Comparison of ENCODE assay signal across 20 mouse cellular contexts in genomic region chr12:76790446-76791084, GRCm38 (mm10). TPM values are rescaled to one million over a fixed set of nuclear protein-coding genes. Genes with fewer than 3 reads are reported as not detected.
DNase-seq lines count a peak whose midpoint lies in the region; ATAC-seq and TF ChIP-seq lines count a peak whose summit lies in the region.
"Had no signal": no experiment of that assay in that cellular context is flagged by ENCODE, and none has a peak within 500 bp of the region (broad histone marks: within the 10 kb centered on the region; RNA-seq: fewer than 3 reads in every experiment).

No protein-coding gene starts in this region.

- peak overlapping the region; percentile 93 for H3K27ac ChIP-seq in heart, embryonic 13.5 days (replicated peaks)
- H3K27ac ChIP-seq in left cerebral cortex, adult 2 months: peak overlapping the region; percentile 53
- H3K27ac ChIP-seq in liver, embryonic 11.5 days (ENCODE audit: low read depth, low read length): no peak overlapping the region
- H3K27ac ChIP-seq: embryonic facial prominence, embryonic 15.5 days; forebrain, embryonic 10.5 days; hindbrain, embryonic 15.5 days; midbrain, embryonic 10.5 days; stomach, embryonic 15.5 days had no signal

- peak overlapping the region; percentile 61 for H3K4me2 ChIP-seq in heart, embryonic 13.5 days
- H3K4me2 ChIP-seq in liver, embryonic 11.5 days: no peak overlapping the region
- H3K4me2 ChIP-seq: embryonic facial prominence, embryonic 15.5 days; hindbrain, embryonic 15.5 days; stomach, embryonic 15.5 days had no signal

- no peaks in the 10 kb centered on the region for H3K27me3 ChIP-seq in heart, embryonic 13.5 days (replicated peaks)
- H3K27me3 ChIP-seq in liver, embryonic 11.5 days (replicated peaks; ENCODE audit: control insufficient read depth, insufficient read depth, low read length): peaks cover 2% of the 10 kb centered on the region
- H3K27me3 ChIP-seq: embryonic facial prominence, embryonic 15.5 days; hindbrain, embryonic 15.5 days; stomach, embryonic 15.5 days had no signal

- H3K36me3 ChIP-seq in heart, embryonic 13.5 days: no peaks in the 10 kb centered on the region
- no peaks in the 10 kb centered on the region for H3K36me3 ChIP-seq in liver, embryonic 11.5 days (ENCODE audit: control insufficient read depth, insufficient read depth, low read length)
- H3K36me3 ChIP-seq: embryonic facial prominence, embryonic 15.5 days; forebrain, embryonic 10.5 days; hindbrain, embryonic 15.5 days; midbrain, embryonic 10.5 days; stomach, embryonic 15.5 days had no signal

- peak overlapping the region; percentile 61 for H3K9ac ChIP-seq in heart, embryonic 13.5 days
- H3K9ac ChIP-seq in liver, embryonic 11.5 days (ENCODE audit: low read depth, low read length): no peak overlapping the region
- H3K9ac ChIP-seq: embryonic facial prominence, embryonic 15.5 days; hindbrain, embryonic 15.5 days; stomach, embryonic 15.5 days had no signal

- no peak; the same call in 1 of the 2 replicates for ATAC-seq in heart, embryonic 13.5 days (ENCODE audit: extremely low read depth, insufficient number of reproducible peaks, low FRiP score, low TSS enrichment)
- peak; percentile 72 for ATAC-seq in megakaryocyte-erythroid progenitor cell, adult 5-6 weeks (replicated peaks; ENCODE audit: low FRiP score, low TSS enrichment, poor library complexity, severe bottlenecking)
- no peak for ATAC-seq in liver, embryonic 11.5 days (replicated peaks; ENCODE audit: low FRiP score)

- 9% methylated on average over 8 of the region's 8 CpGs for WGBS in heart, embryonic 13.5 days
- WGBS in liver, embryonic 11.5 days: 38% methylated on average over 8 of the region's 8 CpGs

- H3K4me3 ChIP-seq in heart, embryonic 13.5 days: no peak overlapping the region
- no peak overlapping the region for H3K4me3 ChIP-seq in left cerebral cortex, adult 2 months
- no peak overlapping the region for H3K4me3 ChIP-seq in liver, embryonic 11.5 days (ENCODE audit: low read depth, low read length)
- H3K4me3 ChIP-seq: embryonic facial prominence, embryonic 15.5 days; forebrain, embryonic 10.5 days; hindbrain, embryonic 15.5 days; midbrain, embryonic 10.5 days; stomach, embryonic 15.5 days had no signal

- no peak for DNase-seq in heart, adult 11 months
- DNase-seq in left cerebral cortex, adult 2 months (ENCODE audit: extremely low spot score in 1 of 2, low spot score in 2 of 2): no peak
- no peak for DNase-seq in left cerebral cortex, adult 9 months (ENCODE audit: low spot score in 2 of 2)
- peak; percentile 20 for DNase-seq in adipocyte (ENCODE audit: low spot score)
- no peak for DNase-seq in liver, embryonic 11.5 days (ENCODE audit: low spot score)
- DNase-seq: embryo, embryonic 11 days; kidney, adult 9 months; kidney, postnatal 36 days; lung, adult 18-20 months; right cerebral cortex, adult 18-20 months had no signal

- H3K9me3 ChIP-seq in heart, embryonic 13.5 days: no peaks in the 10 kb centered on the region
- H3K9me3 ChIP-seq in liver, embryonic 11.5 days (ENCODE audit: control insufficient read depth, low read length): no peaks in the 10 kb centered on the region
- H3K9me3 ChIP-seq: embryonic facial prominence, embryonic 15.5 days; forebrain, embryonic 10.5 days; hindbrain, embryonic 15.5 days; midbrain, embryonic 10.5 days; stomach, embryonic 15.5 days had no signal

- intact Hi-C loops in left cerebral cortex, adult 2 months (cut with DNase I): no loop called here

- TF ChIP-seq CTCF in left cerebral cortex, adult 2 months (IDR thresholded peaks at IDR 0.05): no peak

- H3K4me1 ChIP-seq in heart, embryonic 13.5 days: peaks cover 32% of the 10 kb centered on the region
- no peaks in the 10 kb centered on the region for H3K4me1 ChIP-seq in liver, embryonic 11.5 days (replicated peaks; ENCODE audit: control insufficient read depth, insufficient read depth, low read length)
- H3K4me1 ChIP-seq: embryonic facial prominence, embryonic 15.5 days; forebrain, embryonic 10.5 days; midbrain, embryonic 10.5 days had no signal

RNA-seq across cellular contexts. Expression of gene Gpx2, which starts 4.8 kb away (rescaled TPM):
- polyA plus RNA-seq in heart, embryonic 13.5 days (2015; fragmentation: Nextera tagmentation; extraction: Ambion mirVana): 0.72 and 1.7 TPM in 2 replicates
- total RNA-seq in left cerebral cortex, adult 2 months (2021): under 1 TPM; 0.34 to 0.47 TPM
- not detected in 2 replicates for total RNA-seq in megakaryocyte-erythroid progenitor cell, adult 5-6 weeks (2014; fragmentation: Nextera tagmentation)
- total RNA-seq in megakaryocyte-erythroid progenitor cell, adult 5-6 weeks (2017): not detected in 2 replicates
- not detected in 2 replicates for polyA plus RNA-seq in liver, embryonic 11.5 days (2014; fragmentation: Nextera tagmentation; extraction: Ambion mirVana)
- total RNA-seq: adrenal gland, adult 18-20 months; gastrocnemius, postnatal 4 days had no signal
- polyA plus RNA-seq: hindbrain, embryonic 15.5 days; midbrain, embryonic 10.5 days; neural tube, embryonic 11.5 days had no signal

RNA-seq across cellular contexts. Expression of gene Fntb, which starts 25.2 kb away (rescaled TPM):
- 25.9 and 26.5 TPM in 2 replicates for polyA plus RNA-seq in heart, embryonic 13.5 days (2015; fragmentation: Nextera tagmentation; extraction: Ambion mirVana)
- total RNA-seq in left cerebral cortex, adult 2 months (2021): 10 to 100 TPM; 27.9 to 28.4 TPM
- total RNA-seq in megakaryocyte-erythroid progenitor cell, adult 5-6 weeks (2014; fragmentation: Nextera tagmentation): 27.2 and 31.1 TPM in 2 replicates
- 5.0 and 15.4 TPM in 2 replicates for total RNA-seq in megakaryocyte-erythroid progenitor cell, adult 5-6 weeks (2017)
- polyA plus RNA-seq in liver, embryonic 11.5 days (2014; fragmentation: Nextera tagmentation; extraction: Ambion mirVana): 41.6 and 43.8 TPM in 2 replicates

RNA-seq across cellular contexts. Expression of gene Churc1, which starts 25.2 kb away (rescaled TPM):
- 155 and 187 TPM in 2 replicates for polyA plus RNA-seq in heart, embryonic 13.5 days (2015; fragmentation: Nextera tagmentation; extraction: Ambion mirVana)
- 10 to 100 TPM; 35.3 to 35.4 TPM for total RNA-seq in left cerebral cortex, adult 2 months (2021)
- total RNA-seq in megakaryocyte-erythroid progenitor cell, adult 5-6 weeks (2014; fragmentation: Nextera tagmentation): 136 and 145 TPM in 2 replicates
- total RNA-seq in megakaryocyte-erythroid progenitor cell, adult 5-6 weeks (2017): 48.9 and 57.3 TPM in 2 replicates
- 144 and 154 TPM in 2 replicates for polyA plus RNA-seq in liver, embryonic 11.5 days (2014; fragmentation: Nextera tagmentation; extraction: Ambion mirVana)

RNA-seq across cellular contexts. Expression of gene Rab15, which starts 32.1 kb away (rescaled TPM):
- polyA plus RNA-seq in heart, embryonic 13.5 days (2015; fragmentation: Nextera tagmentation; extraction: Ambion mirVana): 3.8 and 4.1 TPM in 2 replicates
- total RNA-seq in left cerebral cortex, adult 2 months (2021): 100 to 1,000 TPM; 271 to 278 TPM
- total RNA-seq in megakaryocyte-erythroid progenitor cell, adult 5-6 weeks (2014; fragmentation: Nextera tagmentation): not detected in 2 replicates
- total RNA-seq in megakaryocyte-erythroid progenitor cell, adult 5-6 weeks (2017): not detected in 2 replicates
- polyA plus RNA-seq in liver, embryonic 11.5 days (2014; fragmentation: Nextera tagmentation; extraction: Ambion mirVana): 1.7 and 2.1 TPM in 2 replicates
